Mouse (Mus musculus) midbrain, embryonic 12.5 days (tissue): ENCODE results near the gene Wfdc6a. TPM values are rescaled to one million over a fixed set of nuclear protein-coding genes. Genes with fewer than 3 reads are reported as not detected.
"Not testable (repeated sequence)": the region's sequence is repeated elsewhere in the genome, so short reads cannot be mapped to it uniquely, and the experiment has no call there.

Source experiments
- ATAC-seq: fragments of 200-750 bp; cut with Nextera tagmentation; 2 replicates; pipeline ENCODE4 v1.8.0; 2017; ENCODE audit warnings: low read depth, moderate TSS enrichment, moderate library complexity; ENCODE audit not compliant: low FRiP score
- H3K27ac ChIP-seq: fragments of 300-500 bp; sonication (generic); replicated peaks from 2 replicates; pipeline ENCODE4 v1.5.1; 2016; ENCODE audit warnings: mild to moderate bottlenecking
- H3K27me3 ChIP-seq: fragments of 300-500 bp; sonication (generic); 2 replicates; pipeline ENCODE4 v1.6.1; 2016; ENCODE audit warnings: mild to moderate bottlenecking
- H3K36me3 ChIP-seq: fragments of 300-500 bp; sonication (generic); 2 replicates; pipeline ENCODE4 v1.6.1; 2016
- H3K4me1 ChIP-seq: fragments of 300-500 bp; sonication (generic); 2 replicates; pipeline ENCODE4 v1.6.1; 2016
- H3K4me2 ChIP-seq: fragments of 300-500 bp; sonication (generic); replicated peaks from 2 replicates; pipeline ENCODE4 v1.6.1; 2016; ENCODE audit warnings: mild to moderate bottlenecking, moderate library complexity
- H3K4me3 ChIP-seq: fragments of 300-500 bp; sonication (generic); 2 replicates; pipeline ENCODE4 v1.5.1; 2016; ENCODE audit warnings: mild to moderate bottlenecking
- H3K9ac ChIP-seq: fragments of 300-500 bp; sonication (generic); replicated peaks from 2 replicates; pipeline ENCODE4 v1.6.1; 2016; ENCODE audit warnings: mild to moderate bottlenecking, moderate library complexity
- H3K9me3 ChIP-seq: fragments of 300-500 bp; sonication (generic); 2 replicates; pipeline ENCODE4 v1.6.1; 2016; ENCODE audit warnings: mild to moderate bottlenecking
- WGBS: fragments of 180-500 bp; shearing (Covaris S2); methylation state at CpG from one replicate; pipeline ENCODE4 v1.1.7; 2016; 5-methylcytosine and 5-hydroxymethylcytosine counted together
- polyA plus RNA-seq: library from polyadenylated mRNA; unstranded; fragments of >200 nt; fragmentation: Nextera tagmentation; extraction: Ambion mirVana; gene quantifications from 2 replicates; pipeline ENCODE4 v1.2.1, GENCODE M21; 2016

Gene Wfdc6a
- polyA plus RNA-seq = not detected in 2 replicates

DNA sequence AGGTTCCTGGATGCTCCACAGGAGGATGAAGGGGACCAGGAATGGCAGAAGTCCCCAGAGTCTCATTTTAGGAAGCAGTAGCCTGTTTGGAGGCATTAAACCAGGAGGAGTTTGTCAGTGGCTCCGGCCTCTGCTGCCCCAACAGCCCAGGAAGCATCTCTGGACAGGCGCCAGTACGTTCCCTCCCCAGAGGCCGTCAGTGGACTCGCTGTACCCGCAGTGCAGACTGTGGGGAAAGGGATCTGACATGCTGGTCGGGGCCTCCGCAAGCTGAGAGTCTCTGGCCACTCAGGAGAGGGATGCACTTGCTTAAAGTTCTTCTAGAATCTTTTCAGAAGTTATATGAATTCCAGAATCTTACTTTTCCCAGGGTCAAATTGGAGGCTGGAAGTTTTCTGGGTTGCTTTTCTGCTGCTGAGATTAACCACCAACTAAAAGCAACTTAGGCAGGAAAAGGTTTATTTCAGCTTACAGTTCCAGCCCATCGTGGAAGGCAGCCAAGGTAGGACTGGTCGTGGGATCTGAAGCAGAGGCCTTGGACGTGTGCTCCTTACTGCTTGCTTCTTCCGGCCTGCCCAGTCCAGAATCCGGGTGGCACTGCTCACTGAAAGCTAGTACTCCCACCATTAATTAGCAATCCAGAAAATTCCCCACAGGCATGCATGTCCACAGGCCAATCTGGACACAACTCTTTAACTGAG, at the start of gene Wfdc6a:
Wfdc6a (minus strand) TSS at position 423 of the 701 bp plus-strand sequence.
- H3K27me3 ChIP-seq, H3K4me3 ChIP-seq, ATAC-seq, H3K4me1 ChIP-seq, H3K9ac ChIP-seq, H3K36me3 ChIP-seq, H3K4me2 ChIP-seq, H3K9me3 ChIP-seq, H3K27ac ChIP-seq: not testable (repeated sequence)
- WGBS = 69% methylated on average over 13 of the region's 13 CpGs

DNA sequence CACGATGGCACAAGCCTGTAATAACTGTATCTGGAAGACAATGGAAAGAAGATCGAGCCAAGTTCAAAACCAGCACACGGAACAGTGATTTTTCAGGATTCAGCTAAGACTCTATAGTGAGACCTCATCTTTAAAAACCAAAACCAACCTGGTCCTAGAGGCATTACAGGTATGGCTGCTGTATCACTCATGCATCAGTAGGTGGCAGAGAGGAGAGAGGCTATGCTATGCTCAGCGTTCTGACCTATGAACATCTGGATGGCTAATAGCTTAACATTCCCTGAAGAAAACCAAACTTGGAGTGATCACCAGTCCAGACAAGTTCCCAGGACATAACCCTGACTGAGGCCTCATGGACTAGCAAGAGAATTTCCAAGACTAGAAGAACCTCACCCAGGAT, 36.5 kb upstream of the Wfdc6a start:
- no peak overlapping the region for H3K4me2 ChIP-seq
- no peaks in the 10 kb centered on the region for H3K36me3 ChIP-seq
- H3K27me3 ChIP-seq = no peaks in the 10 kb centered on the region
- WGBS = 87% methylated on average over 4 of the region's 4 CpGs
- no peak overlapping the region for H3K9ac ChIP-seq
- no peak overlapping the region for H3K27ac ChIP-seq
- no peaks in the 10 kb centered on the region for H3K9me3 ChIP-seq
- H3K4me1 ChIP-seq = no peaks in the 10 kb centered on the region
- H3K4me3 ChIP-seq = no peak overlapping the region
- no peak for ATAC-seq

- Histone ChIP-seq H3K9me3 (no peaks in the 10 kb centered on the region), H3K9ac (no peak overlapping the region), H3K27ac (no peak overlapping the region), H3K27me3 (no peaks in the 10 kb centered on the region), H3K36me3 (no peaks in the 10 kb centered on the region), H3K4me3 (no peak overlapping the region), H3K4me2 (no peak overlapping the region), H3K4me1 (no peaks in the 10 kb centered on the region)
- 87% methylated on average over 5 of the region's 5 CpGs for WGBS
- no peak for ATAC-seq
These were observed 33.8 kb upstream of the Wfdc6a start for GRCm38 (mm10) chr2:164619050-164619449.

GRCm38 (mm10) chr2:164615386-164615785, 30.1 kb upstream of the Wfdc6a start:
- H3K27me3 ChIP-seq = no peaks in the 10 kb centered on the region
- ATAC-seq = no peak
- H3K27ac ChIP-seq = no peak overlapping the region
- no peak overlapping the region for H3K9ac ChIP-seq
- 95% methylated on average over 3 of the region's 3 CpGs for WGBS
- H3K4me2 ChIP-seq = no peak overlapping the region
- H3K4me3 ChIP-seq = no peak overlapping the region
- no peaks in the 10 kb centered on the region for H3K36me3 ChIP-seq
- H3K9me3 ChIP-seq = no peaks in the 10 kb centered on the region
- H3K4me1 ChIP-seq = no peaks in the 10 kb centered on the region

DNA sequence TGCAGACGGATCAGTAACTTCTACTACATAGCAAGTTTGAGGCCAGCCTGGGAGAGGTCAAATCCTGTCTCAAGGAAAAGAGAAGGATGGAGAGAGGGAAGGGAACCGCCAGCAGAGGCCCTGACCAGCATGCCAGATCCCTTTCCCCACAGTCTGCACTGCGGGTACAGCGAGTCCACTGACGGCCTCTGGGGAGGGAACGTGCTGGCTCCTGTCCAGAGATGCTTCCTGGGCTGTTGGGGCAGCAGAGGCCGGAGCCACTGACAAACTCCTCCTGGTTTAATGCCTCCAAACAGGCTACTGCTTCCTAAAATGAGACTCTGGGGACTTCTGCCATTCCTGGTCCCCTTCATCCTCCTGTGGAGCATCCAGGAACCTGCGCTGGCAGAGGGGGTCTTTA, 28.2 kb upstream of the Wfdc6a start, which contains the start of the genes Wfdc6b and Wfdc8:
Wfdc6b (plus strand) TSS at position 52 of the 400 bp plus-strand sequence.
Wfdc8 (minus strand) TSS at position 156 of the 400 bp plus-strand sequence.
- not testable (repeated sequence) for H3K27ac ChIP-seq, ATAC-seq, H3K4me3 ChIP-seq, H3K4me1 ChIP-seq, H3K36me3 ChIP-seq, H3K27me3 ChIP-seq, H3K9me3 ChIP-seq, H3K4me2 ChIP-seq, H3K9ac ChIP-seq
- WGBS = 69% methylated on average over 8 of the region's 8 CpGs

DNA sequence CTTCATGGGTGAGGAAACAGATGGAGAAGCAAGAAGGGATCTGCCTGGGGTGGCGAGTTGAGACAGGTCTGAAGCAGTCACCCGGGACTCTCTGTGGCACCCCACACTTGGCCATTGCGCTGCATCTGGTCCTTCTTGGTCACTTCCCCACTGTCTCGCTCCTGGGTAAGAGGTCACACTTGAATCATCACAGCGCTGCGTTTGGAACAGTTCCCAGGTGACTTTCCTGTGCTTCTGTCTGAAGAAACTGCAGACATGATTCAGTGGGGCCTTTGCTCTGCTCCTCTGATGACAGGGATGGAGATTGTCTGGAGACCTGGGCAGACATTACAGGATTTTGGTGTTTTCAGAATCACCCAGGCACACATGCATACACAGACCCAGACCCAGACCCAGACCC, 23.5 kb upstream of the Wfdc6a start:
- no peak overlapping the region for H3K27ac ChIP-seq
- H3K4me1 ChIP-seq = no peaks in the 10 kb centered on the region
- no peaks in the 10 kb centered on the region for H3K36me3 ChIP-seq
- H3K4me3 ChIP-seq = no peak overlapping the region
- no peak for ATAC-seq
- H3K9ac ChIP-seq = no peak overlapping the region
- no peaks in the 10 kb centered on the region; the same call in 1 of the 2 replicates for H3K27me3 ChIP-seq
- H3K4me2 ChIP-seq = no peak overlapping the region
- no peaks in the 10 kb centered on the region for H3K9me3 ChIP-seq
- WGBS = 83% methylated on average over 6 of the region's 6 CpGs

GRCm38 (mm10) chr2:164604411-164604810, 19.2 kb upstream of the Wfdc6a start:
- ATAC-seq = no peak
- Histone ChIP-seq H3K9me3 (no peaks in the 10 kb centered on the region), H3K36me3 (no peaks in the 10 kb centered on the region), H3K4me2 (no peak overlapping the region), H3K27ac (no peak overlapping the region), H3K4me1 (no peaks in the 10 kb centered on the region), H3K4me3 (no peak overlapping the region), H3K9ac (no peak overlapping the region), H3K27me3 (no peaks in the 10 kb centered on the region; the same call in 1 of the 2 replicates)
- WGBS = 91% methylated on average over 8 of the region's 8 CpGs

DNA sequence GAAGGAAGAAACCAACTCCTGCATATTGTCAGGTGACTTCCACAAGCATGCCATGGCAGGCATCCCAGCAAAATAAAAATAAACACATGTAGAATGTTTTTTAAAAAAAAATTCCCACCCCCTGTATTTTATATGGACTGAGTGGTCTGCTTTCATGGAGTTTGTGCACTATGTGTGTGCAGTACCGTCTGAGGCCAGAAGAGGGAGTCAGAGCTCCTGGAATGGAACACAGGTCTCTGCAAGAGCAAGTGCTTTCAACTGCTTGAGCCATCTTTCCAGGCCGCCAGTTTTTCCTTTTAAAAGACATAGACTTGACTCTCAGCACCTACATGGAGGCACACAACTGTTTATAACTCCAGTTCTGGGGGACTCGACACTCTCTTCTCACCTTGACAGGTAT, 18.2 kb upstream of the Wfdc6a start:
- Histone ChIP-seq H3K4me2 (no peak overlapping the region), H3K36me3 (no peaks in the 10 kb centered on the region), H3K4me1 (no peaks in the 10 kb centered on the region), H3K27me3 (no peaks in the 10 kb centered on the region; the same call in 1 of the 2 replicates), H3K9me3 (no peaks in the 10 kb centered on the region), H3K27ac (no peak overlapping the region), H3K9ac (no peak overlapping the region), H3K4me3 (no peak overlapping the region)
- ATAC-seq = no peak
- WGBS = 91% methylated on average over 3 of the region's 3 CpGs

- Histone ChIP-seq H3K4me2 (no peak overlapping the region), H3K9me3 (no peaks in the 10 kb centered on the region), H3K36me3 (no peaks in the 10 kb centered on the region), H3K27me3 (no peaks in the 10 kb centered on the region), H3K4me1 (no peaks in the 10 kb centered on the region), H3K27ac (no peak overlapping the region), H3K9ac (no peak overlapping the region), H3K4me3 (no peak overlapping the region)
- no peak for ATAC-seq
- 72% methylated on average over 3 of the region's 3 CpGs for WGBS
These were observed 14.9 kb upstream of the Wfdc6a start for GRCm38 (mm10) chr2:164600179-164600578.

GRCm38 (mm10) chr2:164593494-164593893, 8.2 kb upstream of the Wfdc6a start, which contains the start of gene Eppin:
Gene Eppin (minus strand): TSS chr2:164593594.
- Histone ChIP-seq H3K4me3 (no peak within 1 kb of the TSS), H3K9ac (no peak within 1 kb of the TSS), H3K9me3 (no peaks in the 10 kb centered on the region), H3K4me1 (no peaks in the 10 kb centered on the region), H3K36me3 (no peaks in the 10 kb centered on the region), H3K27ac (no peak within 1 kb of the TSS), H3K27me3 (no peaks in the 10 kb centered on the region; the same call in 1 of the 2 replicates), H3K4me2 (no peak within 1 kb of the TSS)
- WGBS = 70% methylated on average over 4 of the region's 4 CpGs
- no peak for ATAC-seq

DNA sequence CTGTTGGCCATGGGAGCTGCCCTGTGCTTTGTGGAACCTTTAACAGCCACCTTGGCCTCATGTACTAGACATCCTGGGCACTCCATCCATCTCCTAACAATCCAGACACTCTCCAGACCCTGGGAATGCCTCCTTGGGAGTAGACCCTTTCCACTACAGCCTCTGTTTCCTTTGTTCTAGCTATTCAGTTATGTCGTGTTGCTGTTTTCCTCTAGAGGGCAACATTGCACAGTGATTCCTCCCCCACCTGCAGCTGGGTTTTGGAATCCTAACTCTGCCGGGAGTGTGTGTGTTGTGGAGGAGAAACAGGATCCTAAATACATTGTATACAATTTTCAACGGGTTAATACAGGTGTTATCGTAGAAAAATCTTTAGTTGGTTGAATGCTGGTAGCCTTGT, 6.8 kb upstream of the Wfdc6a start:
- no peaks in the 10 kb centered on the region for H3K9me3 ChIP-seq
- no peak overlapping the region for H3K9ac ChIP-seq
- no peaks in the 10 kb centered on the region for H3K36me3 ChIP-seq
- WGBS = 7% methylated on average over 4 of the region's 4 CpGs
- no peaks in the 10 kb centered on the region; the same call in 1 of the 2 replicates for H3K27me3 ChIP-seq
- H3K4me1 ChIP-seq = no peaks in the 10 kb centered on the region
- H3K4me3 ChIP-seq = no peak overlapping the region
- H3K27ac ChIP-seq = no peak overlapping the region
- ATAC-seq = no peak
- H3K4me2 ChIP-seq = no peak overlapping the region

DNA sequence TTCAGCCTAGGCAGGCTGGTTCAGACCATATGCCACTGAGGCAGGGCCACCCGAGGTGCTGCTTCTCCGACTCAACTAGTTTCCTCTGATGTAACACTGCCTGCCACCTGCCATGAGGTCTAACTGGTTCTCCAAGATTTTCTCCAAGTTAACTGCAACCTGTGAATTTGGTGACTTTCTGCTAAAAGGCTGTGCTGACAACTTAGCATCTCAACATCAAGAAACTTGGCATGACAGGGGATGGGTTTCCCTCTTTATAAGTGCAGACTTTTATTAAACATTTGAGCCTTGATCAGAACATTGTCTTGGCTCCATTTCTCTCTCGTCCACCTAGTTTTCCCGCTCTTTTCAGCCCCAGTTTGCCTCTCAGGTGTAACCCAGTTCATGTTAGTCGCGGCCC, 11.9 kb downstream of the Wfdc6a start, which contains the start of gene Spint3:
Spint3 (minus strand) TSS at position 101 of the 400 bp plus-strand sequence.
- H3K27me3 ChIP-seq, ATAC-seq, H3K4me3 ChIP-seq, H3K9me3 ChIP-seq, H3K27ac ChIP-seq, H3K9ac ChIP-seq, H3K36me3 ChIP-seq, H3K4me2 ChIP-seq, H3K4me1 ChIP-seq: not testable (repeated sequence)
- 81% methylated on average over 6 of the region's 6 CpGs for WGBS
